Mouse (Mus musculus) bone marrow macrophage, adult 2 months (primary cell): ENCODE results near the gene Serpinh1.

ENCODE experiments used
- CTCF ChIP-seq: IDR thresholded peaks from 2 replicates; pipeline ENCODE4 v1.5.1; 2012; ENCODE audit warnings: low read depth, mild to moderate bottlenecking, low read length, moderate library complexity
- POLR2A ChIP-seq: IDR thresholded peaks from 2 replicates; pipeline ENCODE4 v1.6.1; 2012; ENCODE audit warnings: mild to moderate bottlenecking, low read depth, low read length, borderline replicate concordance

GRCm38 (mm10) chr7:99311433-99311832 lies 41.6 kb downstream of the Serpinh1 start:
- no peak for TF ChIP-seq POLR2A
- no peak for TF ChIP-seq CTCF
